Mouse (Mus musculus): Measurements from ENCODE around the gene S100a3.

Gene S100a3

GRCm38 (mm10) chr3:90604416-90604815 is 44.0 kb downstream of the S100a3 start:
- DNase-seq, result no peak

GRCm38 (mm10) chr3:90605049-90605448 is 44.7 kb downstream of the S100a3 start:
- no peak for DNase-seq

- DNase-seq, result no peak
Observed at GRCm38 (mm10) chr3:90605736-90606135, 45.4 kb downstream of the S100a3 start.

- no peak for DNase-seq
Observed at GRCm38 (mm10) chr3:90606185-90606584, 45.8 kb downstream of the S100a3 start.

- DNase-seq, result no peak
Observed at GRCm38 (mm10) chr3:90607361-90607760, 47.0 kb downstream of the S100a3 start.

GRCm38 (mm10) chr3:90608223-90608622 is 47.8 kb downstream of the S100a3 start, which contains the start of gene S100a5:
Gene S100a5 (plus strand): TSS chr3:90608523.
- DNase-seq, result no peak

GRCm38 (mm10) chr3:90609102-90609501 is 48.7 kb downstream of the S100a3 start:
- DNase-seq, result peak; percentile 26 to 32

- DNase-seq, result no peak
Observed at GRCm38 (mm10) chr3:90611494-90611893, 51.1 kb downstream of the S100a3 start.

GRCm38 (mm10) chr3:90612061-90612460 is 51.7 kb downstream of the S100a3 start:
- peak; percentile 45 to 54 for DNase-seq

- peak; percentile 77 to 84 for DNase-seq
Observed at GRCm38 (mm10) chr3:90612728-90613291, 52.4 kb downstream of the S100a3 start, which contains the start of gene S100a6. Gene S100a6 (plus strand): TSS chr3:90612882.

GRCm38 (mm10) chr3:90613461-90614147 is 53.2 kb downstream of the S100a3 start:
- peak; percentile 28 to 35 for DNase-seq

GRCm38 (mm10) chr3:90614148-90614530 is 53.8 kb downstream of the S100a3 start:
- DNase-seq, result no peak

GRCm38 (mm10) chr3:90614611-90615251 is 54.4 kb downstream of the S100a3 start:
- DNase-seq, result no peak

- DNase-seq, result peak; percentile 82 to 87
Observed at GRCm38 (mm10) chr3:90615415-90615814, 55.0 kb downstream of the S100a3 start.

- DNase-seq, result no peak
Observed at GRCm38 (mm10) chr3:90615911-90616310, 55.5 kb downstream of the S100a3 start.

- peak; percentile 53 to 63 for DNase-seq
Observed at GRCm38 (mm10) chr3:90617586-90617985, 57.2 kb downstream of the S100a3 start.

GRCm38 (mm10) chr3:90621552-90621951 is 61.2 kb downstream of the S100a3 start:
- DNase-seq, result no peak

- peak; percentile 33 to 41 for DNase-seq
Observed at GRCm38 (mm10) chr3:90623435-90624071, 63.2 kb downstream of the S100a3 start.

GRCm38 (mm10) chr3:90625496-90625895 is 65.1 kb downstream of the S100a3 start:
- DNase-seq, result no peak

GRCm38 (mm10) chr3:90626266-90627021 is 66.1 kb downstream of the S100a3 start:
- no peak for DNase-seq

GRCm38 (mm10) chr3:90627366-90627765 is 67.0 kb downstream of the S100a3 start:
- DNase-seq, result no peak

GRCm38 (mm10) chr3:90627807-90628206 is 67.4 kb downstream of the S100a3 start:
- DNase-seq, result peak; percentile 49 to 60

- no peak for DNase-seq
Observed at GRCm38 (mm10) chr3:90629298-90629697, 68.9 kb downstream of the S100a3 start.
